Mouse (Mus musculus): ENCODE data around the gene Tsn.
A peak's percentile ranks its signal among the peaks of the same experiment; 100 is the strongest.

DNA sequence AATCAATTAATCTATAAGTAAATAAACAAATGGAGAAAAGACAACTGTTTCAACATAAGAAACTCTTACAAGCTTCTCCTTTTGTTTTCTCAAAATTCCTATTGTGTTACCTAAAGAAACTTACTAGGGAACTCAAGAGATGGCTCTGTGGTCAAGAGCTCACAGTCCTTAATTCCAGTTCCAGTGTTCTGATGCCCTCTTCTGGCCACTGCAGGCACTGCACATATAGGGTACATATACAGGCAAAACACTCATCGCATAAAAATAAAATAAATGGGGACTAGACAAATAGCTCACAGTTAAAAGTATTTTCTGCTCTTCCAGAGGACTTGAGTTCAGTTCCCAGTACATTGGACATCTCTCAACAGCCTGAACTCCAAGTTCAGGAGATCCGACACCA, 9.2 kb upstream of the Tsn start:
- TF ChIP-seq TAL1 (conservative IDR thresholded peaks at IDR 0.05; ENCODE audit: low read depth, low read length) (no peak), CTCF (IDR thresholded peaks at IDR 0.05; ENCODE audit: low read depth, low read length) (peak; percentile 61), GATA1 (IDR thresholded peaks at IDR 0.05; ENCODE audit: borderline replicate concordance, low read length) (no peak), GATA2 (IDR thresholded peaks at IDR 0.05; ENCODE audit: borderline replicate concordance, low read depth, low read length) (no peak)
